Mouse (Mus musculus) hindlimb bud, embryonic 11.5 days (tissue): ENCODE data around the gene Selenos.
"Not testable (repeated sequence)": the region's sequence is repeated elsewhere in the genome, so short reads cannot be mapped to it uniquely, and the experiment has no call there.

Experiments
- DNase-seq: peaks from one replicate; pipeline ENCODE4 v3.0.0-alpha.2; 2012; ENCODE audit warnings: low read depth, low spot score; ENCODE audit errors: extremely low spot score

Selenos gene

GRCm38 (mm10) chr7:66079364-66080230 lies at the start of gene Selenos:
Gene Selenos, plus strand, starts transcription at chr7:66079649.
- DNase-seq = peak; percentile 92

- no peak for DNase-seq
Observed at GRCm38 (mm10) chr7:66036809-66037208, 42.6 kb upstream of the Selenos start.

GRCm38 (mm10) chr7:66038261-66038660 lies 41.2 kb upstream of the Selenos start:
- DNase-seq = no peak

DNA sequence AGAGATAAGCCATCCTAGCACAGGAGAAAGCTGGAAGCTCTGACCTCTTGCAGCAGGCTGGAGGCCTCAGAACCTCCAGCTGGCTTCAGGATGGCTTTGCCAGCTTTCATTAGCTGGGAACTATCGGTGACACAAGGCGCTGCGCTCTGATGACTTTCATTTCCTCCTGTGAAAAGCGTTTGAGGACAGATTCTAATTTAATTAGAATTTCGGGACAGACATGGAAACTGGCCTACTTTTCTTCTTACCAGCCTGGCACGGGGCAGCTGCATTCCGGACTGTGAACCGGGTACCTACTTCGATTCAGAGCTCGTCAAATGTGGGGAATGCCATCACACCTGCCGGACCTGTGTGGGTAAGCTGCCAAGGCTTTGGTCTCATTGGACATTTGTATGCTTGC lies 40.7 kb upstream of the Selenos start:
- no peak for DNase-seq

- DNase-seq = no peak
Observed at GRCm38 (mm10) chr7:66040026-66040814, 39.2 kb upstream of the Selenos start.

- no peak for DNase-seq
Observed at GRCm38 (mm10) chr7:66043552-66044459, 35.6 kb upstream of the Selenos start, which contains the start of gene Gm45213. Gene Gm45213, plus strand, starts transcription at chr7:66043602.

DNA sequence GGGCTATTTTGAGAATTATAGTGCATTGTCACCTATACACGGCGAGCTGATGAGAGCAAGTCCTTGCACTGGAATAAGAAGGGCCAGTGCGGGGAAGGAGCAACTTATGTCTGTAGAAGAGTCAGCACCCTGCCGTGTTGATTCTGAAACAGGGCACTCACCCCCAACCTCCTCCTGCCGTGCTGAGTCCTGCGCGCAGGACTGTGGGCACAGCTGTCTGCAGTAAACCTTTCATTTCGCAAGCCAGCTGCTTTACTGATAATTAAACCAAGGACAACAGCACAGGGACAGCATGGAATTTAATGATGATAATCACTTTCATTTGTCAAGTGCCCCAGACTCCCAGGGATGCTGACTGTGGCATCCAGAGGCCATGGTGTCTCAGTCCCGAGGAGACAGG lies 34.8 kb upstream of the Selenos start:
- no peak for DNase-seq

DNA sequence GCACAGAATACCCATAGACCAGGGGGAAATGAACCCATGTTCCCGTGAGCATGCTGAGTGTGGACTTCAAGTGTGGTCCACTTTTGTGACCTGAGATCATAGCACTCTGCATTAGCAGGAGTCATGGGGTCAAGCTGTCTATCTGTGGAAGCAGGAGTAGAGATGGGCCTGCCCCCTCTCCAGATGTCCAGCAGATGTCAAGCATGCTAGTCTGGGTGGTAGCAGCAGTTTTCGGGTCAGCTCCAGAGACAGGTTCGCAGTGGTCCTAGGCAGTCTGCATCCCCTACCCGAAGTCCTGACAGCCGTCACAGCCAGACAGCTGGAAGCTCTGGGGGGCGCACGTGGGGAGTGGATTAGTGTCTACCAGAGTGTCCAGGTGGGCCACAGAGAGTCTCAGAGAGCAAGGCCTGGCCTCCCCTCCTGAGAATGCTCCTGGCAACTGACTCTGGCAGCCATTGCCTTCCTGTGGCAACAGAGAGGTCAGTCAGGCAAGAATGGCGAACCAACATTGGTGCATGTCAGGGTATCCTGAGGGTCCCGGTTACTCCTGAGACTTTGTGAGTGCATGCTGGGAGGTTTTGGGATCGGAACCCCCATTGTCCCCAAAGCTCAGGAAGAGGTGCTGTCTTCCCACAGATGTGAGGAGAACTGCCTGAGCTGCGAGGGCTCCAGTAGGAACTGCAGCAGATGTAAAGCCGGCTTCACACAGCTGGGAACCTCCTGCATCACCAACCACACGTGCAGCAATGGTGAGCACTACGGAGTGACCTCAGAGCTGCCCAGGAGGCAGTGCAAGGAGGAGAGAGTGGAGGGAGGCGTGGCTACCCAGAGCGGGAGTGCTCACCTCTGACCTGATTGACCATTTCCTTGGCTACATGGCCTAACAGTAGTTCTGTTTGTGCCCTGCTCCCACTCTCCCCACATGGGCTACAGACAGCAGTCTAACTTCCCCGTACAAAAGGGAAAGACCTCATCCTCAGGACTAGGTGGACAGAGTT lies 32.2 kb upstream of the Selenos start:
- DNase-seq = no peak

- DNase-seq = no peak
Observed at GRCm38 (mm10) chr7:66047975-66048374, 31.5 kb upstream of the Selenos start.

DNA sequence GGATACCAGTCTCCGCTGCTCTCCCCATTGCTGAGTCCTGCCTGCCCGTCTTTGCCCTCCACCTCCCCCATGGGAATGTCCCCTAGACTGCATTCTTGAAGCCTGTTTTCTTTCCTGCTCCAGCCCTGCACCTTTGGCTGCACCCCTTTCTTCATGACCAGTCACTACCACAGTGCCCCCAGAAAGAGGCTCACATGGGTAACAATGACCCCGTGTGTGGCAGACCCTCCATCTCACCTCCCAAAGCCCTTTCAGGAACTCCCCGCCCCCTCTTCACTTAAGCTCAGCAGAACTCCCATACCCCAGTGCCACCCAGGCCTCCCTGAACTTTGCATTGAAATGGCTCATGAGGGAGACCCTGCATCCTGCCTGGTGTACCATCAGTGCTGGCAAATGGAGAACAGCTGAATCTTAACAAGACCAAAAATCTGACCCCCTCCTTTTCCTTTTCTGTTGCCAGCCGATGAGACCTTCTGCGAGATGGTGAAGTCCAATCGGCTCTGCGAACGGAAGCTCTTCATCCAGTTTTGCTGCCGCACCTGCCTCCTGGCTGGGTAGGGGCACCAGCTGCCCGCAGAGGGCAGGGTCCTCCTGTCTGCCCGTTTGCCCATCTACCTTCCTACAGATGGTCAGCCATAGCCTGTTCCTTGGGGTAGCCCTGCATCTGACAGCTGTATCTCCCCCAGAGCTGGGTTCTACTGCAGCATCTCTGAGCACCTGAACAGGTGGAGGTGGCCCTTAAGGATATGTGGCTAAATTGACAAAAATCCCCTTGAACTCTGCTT lies 30.8 kb upstream of the Selenos start:
- no peak for DNase-seq

- DNase-seq = no peak
Observed at GRCm38 (mm10) chr7:66053946-66054483, 25.4 kb upstream of the Selenos start.

GRCm38 (mm10) chr7:66055356-66055755 lies 24.1 kb upstream of the Selenos start:
- not testable (repeated sequence) for DNase-seq

DNA sequence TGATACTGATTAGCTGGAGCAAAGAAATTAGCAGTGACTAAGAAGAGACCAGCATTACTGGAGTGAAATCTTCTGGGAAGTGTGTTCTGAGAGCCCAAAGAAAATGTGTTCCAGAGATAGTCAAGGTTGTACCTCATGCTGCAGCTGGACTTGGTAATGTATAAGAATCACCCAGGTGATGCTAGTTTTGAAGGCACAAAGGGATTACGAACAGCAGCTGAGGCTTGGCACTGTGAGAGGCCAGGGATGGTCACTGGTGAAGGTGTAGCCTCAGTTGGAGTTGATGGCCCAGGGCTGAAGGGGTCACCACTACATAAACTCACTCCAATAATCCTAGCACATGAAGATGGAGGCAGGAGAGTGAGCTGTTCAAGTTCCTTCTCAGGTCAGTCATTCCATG lies 20.7 kb upstream of the Selenos start, which contains the start of gene Snrpa1:
Gene Snrpa1 (plus strand): TSS at position 301 of the 400 bp plus-strand sequence.
- no peak for DNase-seq

DNA sequence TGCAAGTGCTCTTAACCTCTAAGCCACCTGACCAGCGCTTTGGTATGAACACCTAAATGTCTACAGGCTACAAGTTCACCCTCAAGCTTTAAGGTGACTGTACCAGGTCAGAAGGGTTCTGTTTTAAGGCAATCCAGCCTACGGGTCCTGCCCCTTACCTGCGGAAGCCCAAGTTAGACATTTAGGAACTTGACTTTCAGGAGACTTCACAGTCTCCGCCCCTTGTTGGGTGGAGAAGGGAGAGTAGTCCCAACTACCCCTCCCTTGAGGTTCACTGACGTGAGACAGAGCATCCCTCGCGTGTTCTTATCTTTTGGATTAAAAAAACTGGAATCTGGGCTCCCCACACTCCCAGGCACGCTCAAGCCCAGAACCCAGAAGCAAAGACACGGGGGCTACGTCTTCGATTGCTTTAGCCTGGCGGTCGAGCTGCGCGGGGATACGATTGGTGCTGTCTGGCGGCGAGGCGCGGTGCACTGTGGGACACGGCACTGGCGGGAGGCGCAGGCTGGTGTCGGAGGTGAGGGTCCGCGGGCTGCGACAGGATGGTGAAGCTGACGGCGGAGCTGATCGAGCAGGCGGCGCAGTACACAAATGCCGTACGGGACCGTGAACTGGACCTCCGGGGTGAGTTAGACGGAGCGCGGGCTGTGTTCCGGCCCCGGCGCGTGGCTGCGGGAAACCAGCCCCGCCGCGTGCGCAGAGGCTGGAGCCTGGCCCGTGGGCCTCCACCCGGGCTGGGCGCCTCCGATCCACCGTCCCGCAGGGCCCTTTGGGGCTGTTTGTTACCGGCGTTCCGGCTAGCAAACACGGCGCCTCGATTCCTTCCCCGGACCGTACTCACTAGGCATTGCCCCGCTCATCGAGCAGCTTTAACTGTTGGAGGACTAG lies 19.1 kb upstream of the Selenos start:
- DNase-seq = no peak

- DNase-seq = no peak
Observed at GRCm38 (mm10) chr7:66061057-66061456, 18.4 kb upstream of the Selenos start.

DNA sequence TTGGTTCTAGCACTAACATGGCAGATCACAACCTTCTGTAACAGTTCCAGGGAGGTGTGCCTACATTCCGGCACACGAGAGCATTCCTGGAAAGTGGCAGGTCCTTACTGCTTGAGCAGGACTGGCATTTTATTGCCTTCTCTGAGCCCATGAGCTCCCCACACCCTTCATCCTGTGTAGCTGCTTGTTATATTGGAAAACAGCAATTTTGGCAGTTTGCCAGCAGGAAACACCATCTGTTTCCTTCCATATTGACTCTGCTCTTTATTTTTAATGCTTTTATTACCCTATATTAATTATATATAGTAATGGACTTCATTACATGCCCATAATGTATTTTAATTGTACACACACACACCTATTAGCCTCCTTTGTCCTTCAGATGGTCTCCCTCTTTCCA lies 3.0 kb upstream of the Selenos start:
- no peak for DNase-seq

DNA sequence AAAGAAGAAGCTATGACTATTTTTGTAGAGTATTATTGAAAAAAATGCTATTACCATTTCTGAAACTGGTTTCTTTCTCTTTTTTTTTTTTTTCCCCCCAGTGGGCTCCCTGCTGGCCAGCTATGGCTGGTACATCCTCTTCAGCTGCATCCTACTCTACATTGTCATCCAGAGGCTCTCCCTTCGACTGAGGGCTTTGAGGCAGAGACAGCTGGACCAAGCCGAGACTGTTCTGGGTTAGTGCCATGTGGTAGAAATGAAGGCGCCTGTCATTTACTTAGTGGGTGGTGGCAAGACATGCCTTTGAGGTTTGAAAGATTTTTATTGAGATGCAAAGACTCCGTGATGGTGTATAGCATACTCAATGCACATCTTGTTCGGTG lies 773 bp downstream of the Selenos start:
- DNase-seq = no peak

- no peak for DNase-seq
Observed at GRCm38 (mm10) chr7:66083757-66084156, 4.3 kb downstream of the Selenos start.
